Mouse (Mus musculus): ENCODE measurements around the gene Brdt. TPM values are rescaled to one million over a fixed set of nuclear protein-coding genes. Genes with fewer than 3 reads are reported as not detected.

Gene Brdt
- polyA plus RNA-seq, 1 experiment: 103 TPM

DNA sequence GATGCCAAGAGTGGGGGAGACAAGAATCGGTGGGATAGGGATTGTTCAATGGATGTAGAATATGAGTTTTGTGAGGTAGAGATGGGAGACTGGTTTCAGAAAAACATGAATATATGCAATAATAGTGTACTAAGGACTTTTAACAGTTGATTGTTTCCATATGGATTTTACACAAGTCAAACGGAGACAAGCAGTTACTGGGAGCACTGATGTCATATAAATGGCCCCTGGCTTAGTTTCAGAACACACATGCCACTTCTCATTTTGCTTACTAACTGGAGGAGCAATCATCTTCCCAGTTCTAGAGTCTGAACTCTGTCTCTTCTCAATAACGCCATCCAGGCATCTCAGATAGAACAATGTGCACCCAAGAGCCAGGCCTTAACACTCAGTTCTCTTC, 9.4 kb downstream of the Brdt start:
- Histone ChIP-seq H3K4me1 (ENCODE audit: control insufficient read depth, insufficient read depth, low read length) (no peaks in the 10 kb centered on the region), H3K36me3 (ENCODE audit: control insufficient read depth, insufficient read depth, low read length) (no peaks in the 10 kb centered on the region; the same call in 1 of the 2 replicates), H3K27me3 (ENCODE audit: control insufficient read depth, insufficient read depth, low read length) (no peaks in the 10 kb centered on the region), H3K27ac (ENCODE audit: control insufficient read depth, insufficient read depth, low read depth, low read length) (no peak overlapping the region), H3K4me3 (ENCODE audit: control insufficient read depth, low read depth, low read length) (no peak overlapping the region)
- no peak for TF ChIP-seq CTCF (IDR thresholded peaks at IDR 0.05; ENCODE audit: control insufficient read depth, insufficient read depth, insufficient replicate concordance, low read depth, low read length)
- TF ChIP-seq POLR2A (IDR thresholded peaks at IDR 0.05; ENCODE audit: control insufficient read depth, low read depth, low read length): no peak

DNA sequence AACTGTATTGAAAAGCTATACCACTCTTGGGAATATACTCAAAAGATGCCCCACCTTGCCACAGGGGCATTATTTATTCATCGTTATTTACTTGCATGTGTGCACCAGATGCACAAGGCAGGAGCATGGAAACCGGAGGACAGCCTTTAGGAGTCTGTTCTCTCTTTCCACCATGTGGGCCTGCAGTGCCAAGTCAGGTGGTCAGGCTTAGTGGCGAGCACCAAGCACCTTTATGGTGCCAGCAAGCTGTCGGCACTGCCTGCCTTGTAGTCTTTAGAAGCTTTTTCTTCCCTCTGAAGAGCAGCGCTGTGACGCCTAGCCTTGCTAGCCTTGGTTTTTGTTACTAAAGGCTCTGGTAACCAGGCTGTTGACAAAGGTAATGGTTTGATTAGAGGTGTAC, 11.9 kb downstream of the Brdt start:
- H3K36me3 ChIP-seq (ENCODE audit: control insufficient read depth, insufficient read depth, low read length): no peaks in the 10 kb centered on the region; the same call in 1 of the 2 replicates
- TF ChIP-seq POLR2A (IDR thresholded peaks at IDR 0.05; ENCODE audit: control insufficient read depth, low read depth, low read length): no peak
- no peak for TF ChIP-seq CTCF (IDR thresholded peaks at IDR 0.05; ENCODE audit: control insufficient read depth, insufficient read depth, insufficient replicate concordance, low read depth, low read length)

DNA sequence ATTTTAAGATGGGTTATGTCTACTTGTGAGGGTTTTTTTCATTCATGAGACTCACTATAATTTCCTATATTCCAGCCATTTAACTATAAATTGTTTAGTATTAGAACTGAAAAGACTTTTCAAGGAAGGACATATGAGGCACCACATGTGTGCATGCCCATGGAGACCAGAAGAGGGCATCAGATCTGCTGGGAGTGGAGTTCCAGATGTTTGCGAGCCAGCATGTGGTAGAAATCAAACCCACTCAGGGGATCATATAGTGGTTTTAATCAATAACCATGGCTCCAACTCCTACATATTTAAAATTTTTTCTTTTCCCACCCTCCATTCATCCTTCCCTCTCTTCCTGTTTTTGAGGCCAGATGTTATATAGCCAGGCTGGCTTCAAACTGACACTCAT, 15.3 kb downstream of the Brdt start:
- no peaks in the 10 kb centered on the region for H3K27me3 ChIP-seq (ENCODE audit: control insufficient read depth, insufficient read depth, low read length)
- no peak for TF ChIP-seq CTCF (IDR thresholded peaks at IDR 0.05; ENCODE audit: control insufficient read depth, insufficient read depth, insufficient replicate concordance, low read depth, low read length)
- no peak for TF ChIP-seq POLR2A (IDR thresholded peaks at IDR 0.05; ENCODE audit: control insufficient read depth, low read depth, low read length)
- H3K36me3 ChIP-seq (ENCODE audit: control insufficient read depth, insufficient read depth, low read length): no peaks in the 10 kb centered on the region; the same call in 1 of the 2 replicates

More for the DNA sequence above, 11.9 kb downstream of the Brdt start:
- Histone ChIP-seq H3K27ac (ENCODE audit: control insufficient read depth, insufficient read depth, low read depth, low read length) (no peak overlapping the region), H3K4me3 (ENCODE audit: control insufficient read depth, low read depth, low read length) (no peak overlapping the region), H3K27me3 (ENCODE audit: control insufficient read depth, insufficient read depth, low read length) (no peaks in the 10 kb centered on the region), H3K4me1 (ENCODE audit: control insufficient read depth, insufficient read depth, low read length) (no peaks in the 10 kb centered on the region)

DNA sequence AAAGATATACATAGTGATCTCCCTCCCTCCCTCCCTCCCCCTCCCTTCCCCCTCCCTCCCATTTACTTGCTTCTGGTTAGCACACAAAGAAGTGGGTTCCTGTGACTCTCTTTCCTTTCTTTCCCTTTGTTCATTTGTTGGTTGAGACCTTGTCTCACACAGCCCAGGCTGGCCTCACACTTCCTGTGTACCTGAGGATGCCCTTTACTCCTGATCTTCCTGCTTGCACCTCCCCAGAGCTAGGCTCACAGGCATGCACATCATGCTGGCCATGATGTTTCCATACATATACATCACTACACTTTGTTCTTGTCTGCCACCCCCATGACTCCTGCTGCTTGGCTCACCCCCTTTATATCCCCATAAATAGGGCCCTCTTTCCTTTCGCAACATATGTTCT, 21.6 kb downstream of the Brdt start:
- no peaks in the 10 kb centered on the region; the same call in 1 of the 2 replicates for H3K36me3 ChIP-seq (ENCODE audit: control insufficient read depth, insufficient read depth, low read length)
- no peak for TF ChIP-seq POLR2A (IDR thresholded peaks at IDR 0.05; ENCODE audit: control insufficient read depth, low read depth, low read length)
- TF ChIP-seq CTCF (IDR thresholded peaks at IDR 0.05; ENCODE audit: control insufficient read depth, insufficient read depth, insufficient replicate concordance, low read depth, low read length): no peak

More for the DNA sequence above, 15.3 kb downstream of the Brdt start:
- Histone ChIP-seq H3K4me1 (ENCODE audit: control insufficient read depth, insufficient read depth, low read length) (no peaks in the 10 kb centered on the region), H3K4me3 (ENCODE audit: control insufficient read depth, low read depth, low read length) (no peak overlapping the region), H3K27ac (ENCODE audit: control insufficient read depth, insufficient read depth, low read depth, low read length) (no peak overlapping the region)

DNA sequence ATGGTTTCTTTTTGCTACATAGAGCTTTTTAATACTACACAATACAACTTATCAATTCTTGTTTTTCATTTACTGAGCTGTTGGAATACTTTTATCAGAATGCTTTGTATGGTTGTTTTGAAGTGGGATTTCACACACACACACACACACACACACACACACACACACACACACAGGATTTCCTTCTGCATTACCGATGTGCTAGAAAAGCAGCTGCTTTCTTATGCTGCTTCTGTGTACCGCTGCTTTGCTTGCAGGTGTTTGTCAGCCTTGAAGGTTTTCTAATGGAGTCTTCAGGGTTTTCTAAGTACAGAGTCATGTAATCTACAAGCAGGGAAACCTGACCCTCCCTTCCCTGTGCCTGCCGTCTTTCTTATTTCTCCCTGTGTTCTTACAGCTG, 23.0 kb downstream of the Brdt start:
- Histone ChIP-seq H3K27ac (ENCODE audit: control insufficient read depth, insufficient read depth, low read depth, low read length) (no peak overlapping the region), H3K36me3 (ENCODE audit: control insufficient read depth, insufficient read depth, low read length) (no peaks in the 10 kb centered on the region; the same call in 1 of the 2 replicates), H3K27me3 (ENCODE audit: control insufficient read depth, insufficient read depth, low read length) (no peaks in the 10 kb centered on the region), H3K4me1 (ENCODE audit: control insufficient read depth, insufficient read depth, low read length) (peaks cover 2% of the 10 kb centered on the region; the same call in 1 of the 2 replicates), H3K4me3 (ENCODE audit: control insufficient read depth, low read depth, low read length) (no peak overlapping the region)
- TF ChIP-seq POLR2A (IDR thresholded peaks at IDR 0.05; ENCODE audit: control insufficient read depth, low read depth, low read length): no peak
- TF ChIP-seq CTCF (IDR thresholded peaks at IDR 0.05; ENCODE audit: control insufficient read depth, insufficient read depth, insufficient replicate concordance, low read depth, low read length): no peak

More for the DNA sequence above, 21.6 kb downstream of the Brdt start:
- Histone ChIP-seq H3K4me3 (ENCODE audit: control insufficient read depth, low read depth, low read length) (no peak overlapping the region), H3K4me1 (ENCODE audit: control insufficient read depth, insufficient read depth, low read length) (no peaks in the 10 kb centered on the region), H3K27ac (ENCODE audit: control insufficient read depth, insufficient read depth, low read depth, low read length) (no peak overlapping the region), H3K27me3 (ENCODE audit: control insufficient read depth, insufficient read depth, low read length) (no peaks in the 10 kb centered on the region)

DNA sequence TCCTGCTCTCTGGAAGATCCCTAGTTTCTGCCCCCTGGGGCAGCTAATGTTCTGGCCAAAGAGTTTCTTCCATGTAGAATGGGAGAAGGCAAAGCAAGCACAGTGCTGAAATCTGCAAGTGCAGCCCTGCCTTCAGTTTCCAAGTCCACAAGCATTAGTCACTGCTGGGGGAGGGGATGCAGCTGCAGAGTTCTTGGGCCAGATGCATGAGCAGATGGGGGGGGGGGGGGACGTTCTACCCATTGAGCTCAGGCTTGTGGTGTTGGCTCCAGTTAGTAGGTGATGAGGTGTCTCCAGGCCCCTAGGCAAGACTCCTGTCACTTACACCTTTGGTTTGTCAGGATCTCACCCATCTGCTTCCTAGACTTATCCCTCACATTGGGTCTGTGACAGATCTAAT, 24.8 kb downstream of the Brdt start:
- Histone ChIP-seq H3K4me1 (ENCODE audit: control insufficient read depth, insufficient read depth, low read length) (peaks cover 2% of the 10 kb centered on the region), H3K27me3 (ENCODE audit: control insufficient read depth, insufficient read depth, low read length) (no peaks in the 10 kb centered on the region), H3K4me3 (ENCODE audit: control insufficient read depth, low read depth, low read length) (no peak overlapping the region), H3K27ac (ENCODE audit: control insufficient read depth, insufficient read depth, low read depth, low read length) (no peak overlapping the region), H3K36me3 (ENCODE audit: control insufficient read depth, insufficient read depth, low read length) (no peaks in the 10 kb centered on the region; the same call in none of the 2 replicates)
- TF ChIP-seq CTCF (IDR thresholded peaks at IDR 0.05; ENCODE audit: control insufficient read depth, insufficient read depth, insufficient replicate concordance, low read depth, low read length) (no peak), POLR2A (IDR thresholded peaks at IDR 0.05; ENCODE audit: control insufficient read depth, low read depth, low read length) (no peak)

DNA sequence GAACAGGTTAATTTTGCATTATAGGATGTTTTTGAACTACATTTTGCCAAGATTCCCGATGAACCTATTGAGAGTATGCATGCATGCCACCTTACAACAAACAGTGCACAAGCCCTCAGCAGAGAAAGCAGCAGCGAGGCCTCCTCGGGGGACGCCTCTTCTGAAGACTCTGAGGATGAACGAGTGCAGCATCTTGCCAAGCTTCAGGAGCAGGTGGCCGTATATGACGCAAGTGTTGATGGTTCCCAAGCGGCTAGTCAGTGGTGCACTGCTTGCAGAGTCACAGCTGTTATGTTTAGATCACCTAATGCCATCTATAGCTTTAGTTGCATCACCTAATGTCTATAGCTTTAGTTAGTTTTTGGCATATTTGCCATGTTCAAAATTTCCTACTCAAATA, 26.8 kb downstream of the Brdt start:
- Histone ChIP-seq H3K4me3 (ENCODE audit: control insufficient read depth, low read depth, low read length) (no peak overlapping the region), H3K4me1 (ENCODE audit: control insufficient read depth, insufficient read depth, low read length) (peaks cover 2% of the 10 kb centered on the region), H3K27me3 (ENCODE audit: control insufficient read depth, insufficient read depth, low read length) (no peaks in the 10 kb centered on the region), H3K36me3 (ENCODE audit: control insufficient read depth, insufficient read depth, low read length) (no peaks in the 10 kb centered on the region; the same call in none of the 2 replicates), H3K27ac (ENCODE audit: control insufficient read depth, insufficient read depth, low read depth, low read length) (no peak overlapping the region)
- TF ChIP-seq POLR2A (IDR thresholded peaks at IDR 0.05; ENCODE audit: control insufficient read depth, low read depth, low read length): no peak
- TF ChIP-seq CTCF (IDR thresholded peaks at IDR 0.05; ENCODE audit: control insufficient read depth, insufficient read depth, insufficient replicate concordance, low read depth, low read length): no peak

Data from testis, adult 2 months (tissue).